Mouse (Mus musculus): ENCODE data around the gene Arvcf. TPM values are rescaled to one million over a fixed set of nuclear protein-coding genes. Genes with fewer than 3 reads are reported as not detected.

The Arvcf gene
- total and polyA plus RNA-seq, 2 experiments from 2014 or later: 48.9 to 168 TPM

DNA sequence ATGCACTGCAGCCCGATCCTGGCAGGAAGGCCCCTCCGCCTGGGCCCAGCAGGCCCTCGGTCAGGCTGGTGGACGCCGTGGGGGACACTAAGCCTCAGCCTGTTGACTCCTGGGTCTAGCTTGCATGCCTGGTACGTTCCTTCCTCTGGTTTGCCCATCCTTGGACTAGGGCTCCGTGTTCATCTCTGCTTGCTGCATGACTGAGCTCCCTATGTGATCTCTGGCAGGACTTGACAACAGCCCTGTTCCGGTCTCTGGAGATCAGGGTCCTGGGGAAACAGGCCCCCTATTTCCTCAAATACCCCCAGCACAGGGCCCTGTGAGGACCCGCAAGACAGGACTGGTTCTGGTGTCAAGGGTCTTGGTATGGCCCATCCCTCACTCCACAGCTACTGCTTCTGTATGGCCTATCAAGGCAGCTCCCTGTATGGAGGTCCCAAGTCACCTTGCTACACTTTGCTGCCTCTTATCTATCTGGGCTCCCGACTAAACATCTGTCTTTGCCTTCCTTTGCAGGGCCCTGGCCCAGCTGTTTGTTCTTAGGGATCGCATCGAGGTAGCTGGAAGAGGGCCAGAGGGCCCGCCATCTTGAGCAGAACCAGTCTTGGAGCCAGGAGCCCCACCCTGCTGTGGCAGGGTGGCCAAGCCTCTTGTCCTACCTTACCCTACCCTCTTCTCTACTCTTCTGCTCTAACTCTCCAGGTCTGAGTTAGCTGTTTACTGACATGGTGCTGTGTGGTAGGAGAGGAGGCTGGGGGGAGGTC is 57.3 kb downstream of the Arvcf start:
- Histone ChIP-seq H3K27me3 (ENCODE audit: insufficient read depth, low read length) (no peaks in the 10 kb centered on the region), H3K36me3 (ENCODE audit: insufficient read depth, low read length) (peaks cover 42% of the 10 kb centered on the region; the same call in 1 of the 2 replicates), H3K4me3 (ENCODE audit: low read length) (no peak overlapping the region), H3K9ac (replicated peaks; ENCODE audit: low read length) (no peak overlapping the region), H3K27ac (no peak overlapping the region; the same call in 1 of the 2 replicates), H3K9me3 (ENCODE audit: low read length) (no peaks in the 10 kb centered on the region), H3K4me1 (ENCODE audit: insufficient read depth, low read length) (peaks cover 13% of the 10 kb centered on the region), H3K4me2 (ENCODE audit: low read depth, low read length) (no peak overlapping the region)
- DNase-seq (ENCODE audit: low spot score): no peak
- WGBS: 66% methylated on average over 13 of the region's 13 CpGs
- TF ChIP-seq CTCF (IDR thresholded peaks at IDR 0.05; ENCODE audit: low read depth): no peak
- no peak for ATAC-seq

DNA sequence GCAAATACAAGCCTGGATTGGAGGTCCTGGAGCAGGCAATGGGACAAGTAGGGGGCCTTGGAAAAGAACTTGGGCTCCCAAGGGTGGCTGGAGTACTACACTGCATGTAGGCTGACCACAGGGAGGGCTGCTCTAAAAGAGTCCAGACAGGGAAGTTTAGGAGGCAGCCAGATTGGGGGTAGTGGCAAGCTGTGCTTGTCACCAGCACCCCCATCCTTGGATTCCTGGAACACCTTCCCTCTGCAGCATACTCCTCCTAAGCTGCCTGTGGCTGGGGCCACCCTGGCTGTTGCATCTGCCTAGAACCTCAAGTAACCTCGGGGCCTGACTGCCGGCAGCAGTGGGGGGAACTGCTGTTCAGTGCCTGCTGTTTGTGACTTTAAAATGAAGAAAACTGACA is 57.9 kb downstream of the Arvcf start:
- DNase-seq (ENCODE audit: low spot score): no peak
- no peak for TF ChIP-seq CTCF (IDR thresholded peaks at IDR 0.05; ENCODE audit: low read depth)
- Histone ChIP-seq H3K27me3 (ENCODE audit: insufficient read depth, low read length) (no peaks in the 10 kb centered on the region), H3K4me2 (ENCODE audit: low read depth, low read length) (no peak overlapping the region), H3K9me3 (ENCODE audit: low read length) (no peaks in the 10 kb centered on the region), H3K36me3 (ENCODE audit: insufficient read depth, low read length) (peaks cover 42% of the 10 kb centered on the region; the same call in 1 of the 2 replicates), H3K27ac (no peak overlapping the region; the same call in 1 of the 2 replicates), H3K4me1 (ENCODE audit: insufficient read depth, low read length) (peaks cover 10% of the 10 kb centered on the region), H3K4me3 (ENCODE audit: low read length) (no peak overlapping the region), H3K9ac (replicated peaks; ENCODE audit: low read length) (no peak overlapping the region)
- WGBS: 45% methylated on average over 2 of the region's 2 CpGs
- ATAC-seq: no peak

DNA sequence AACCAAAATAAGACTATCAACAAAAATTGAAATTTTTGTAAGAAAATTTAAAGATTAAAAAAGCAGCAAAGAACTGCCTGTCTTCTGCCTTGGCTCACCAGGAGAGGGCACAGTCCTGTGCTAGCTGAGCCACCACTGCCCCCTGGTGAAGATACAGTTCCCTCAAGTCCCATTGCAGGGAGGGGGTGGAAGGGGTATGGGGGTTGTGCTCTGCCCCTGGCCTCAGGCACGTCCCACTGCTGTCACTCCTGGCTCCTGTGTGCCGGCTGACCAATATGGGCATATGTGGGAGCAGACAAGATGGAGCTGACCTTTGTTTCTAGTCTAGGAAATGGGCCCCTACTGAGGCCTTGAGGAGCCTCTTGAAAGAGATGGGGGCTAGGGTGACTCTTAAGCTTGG is 58.3 kb downstream of the Arvcf start:
- Histone ChIP-seq H3K36me3 (ENCODE audit: insufficient read depth, low read length) (peaks cover 40% of the 10 kb centered on the region; the same call in 1 of the 2 replicates), H3K27ac (peak overlapping the region; percentile 48; the same call in 1 of the 2 replicates), H3K9me3 (ENCODE audit: low read length) (no peaks in the 10 kb centered on the region), H3K4me2 (ENCODE audit: low read depth, low read length) (no peak overlapping the region), H3K9ac (replicated peaks; ENCODE audit: low read length) (no peak overlapping the region), H3K4me1 (ENCODE audit: insufficient read depth, low read length) (peaks cover 11% of the 10 kb centered on the region), H3K4me3 (ENCODE audit: low read length) (no peak overlapping the region), H3K27me3 (ENCODE audit: insufficient read depth, low read length) (no peaks in the 10 kb centered on the region)
- ATAC-seq: peak; percentile 67
- peak; percentile 89 for TF ChIP-seq CTCF (IDR thresholded peaks at IDR 0.05; ENCODE audit: low read depth)
- peak; percentile 75 for DNase-seq (ENCODE audit: low spot score)
- 8% methylated on average over 2 of the region's 2 CpGs for whole genome bisulfite sequencing

DNA sequence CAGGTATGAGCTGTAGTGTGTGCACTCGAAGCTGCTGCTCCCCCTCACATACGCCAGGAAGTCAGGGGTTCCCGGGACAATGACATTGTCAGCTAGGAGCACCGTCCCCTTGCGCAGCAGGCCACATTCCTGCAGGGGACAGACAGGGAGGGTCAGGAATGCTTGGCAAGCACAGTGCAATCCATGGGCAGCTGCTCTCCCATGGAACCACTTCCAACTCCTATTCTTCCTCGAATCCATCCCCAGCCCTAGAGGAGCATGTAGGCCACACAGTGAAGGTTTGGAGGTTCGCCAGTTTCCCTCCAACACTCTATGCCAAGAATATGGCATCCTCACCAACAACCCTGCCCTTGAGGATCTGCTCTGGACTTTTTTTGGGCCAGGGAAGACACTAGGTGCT is 59.9 kb downstream of the Arvcf start:
- H3K4me1 ChIP-seq (ENCODE audit: insufficient read depth, low read length): peaks cover 12% of the 10 kb centered on the region
- no peak overlapping the region for H3K9ac ChIP-seq (replicated peaks; ENCODE audit: low read length)
- no peaks in the 10 kb centered on the region for H3K27me3 ChIP-seq (ENCODE audit: insufficient read depth, low read length)
- H3K4me2 ChIP-seq (ENCODE audit: low read depth, low read length): no peak overlapping the region
- H3K27ac ChIP-seq: peak overlapping the region; percentile 16; the same call in 1 of the 2 replicates
- no peaks in the 10 kb centered on the region for H3K9me3 ChIP-seq (ENCODE audit: low read length)
- peak; percentile 8; the same call in 1 of the 2 replicates for ATAC-seq
- H3K36me3 ChIP-seq (ENCODE audit: insufficient read depth, low read length): peaks cover 28% of the 10 kb centered on the region; the same call in 1 of the 2 replicates
- no peak for TF ChIP-seq CTCF (IDR thresholded peaks at IDR 0.05; ENCODE audit: low read depth)
- WGBS: 47% methylated on average over 7 of the region's 7 CpGs
- no peak overlapping the region for H3K4me3 ChIP-seq (ENCODE audit: low read length)
- peak; percentile 63 for DNase-seq (ENCODE audit: low spot score)

DNA sequence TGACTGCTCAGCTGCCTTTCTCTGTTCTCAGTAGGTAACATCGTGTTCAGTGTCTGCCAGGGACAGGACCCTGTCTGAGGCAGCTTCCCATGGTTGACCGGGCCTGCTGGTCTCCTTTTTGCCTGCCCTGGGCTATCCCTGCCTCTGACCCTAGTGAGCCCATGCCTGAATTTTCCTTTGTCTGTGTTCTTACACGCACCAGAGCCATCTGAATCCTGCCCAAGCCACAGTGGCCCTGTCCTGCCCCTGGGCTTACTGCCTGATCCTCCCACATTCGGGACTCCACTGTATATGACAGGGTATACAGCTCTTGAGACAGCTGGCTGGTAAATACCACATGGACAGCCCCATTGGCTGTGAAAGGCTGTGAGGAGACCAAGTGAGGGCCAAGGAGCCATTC is 61.8 kb downstream of the Arvcf start:
- no peak overlapping the region for H3K4me3 ChIP-seq (ENCODE audit: low read length)
- 0 out of 2 replicates have a peak overlapping the region, but pooled peaks have one; percentile 22 for H3K27ac ChIP-seq
- H3K9ac ChIP-seq (replicated peaks; ENCODE audit: low read length): no peak overlapping the region
- ATAC-seq (no peak), DNase-seq (ENCODE audit: low spot score) (no peak)
- 64% methylated on average over 4 of the region's 4 CpGs for WGBS
- no peak overlapping the region for H3K4me2 ChIP-seq (ENCODE audit: low read depth, low read length)
- no peak for TF ChIP-seq CTCF (IDR thresholded peaks at IDR 0.05; ENCODE audit: low read depth)
- H3K9me3 ChIP-seq (ENCODE audit: low read length): no peaks in the 10 kb centered on the region
- peaks cover 10% of the 10 kb centered on the region; the same call in 1 of the 2 replicates for H3K36me3 ChIP-seq (ENCODE audit: insufficient read depth, low read length)
- H3K4me1 ChIP-seq (ENCODE audit: insufficient read depth, low read length): peaks cover 12% of the 10 kb centered on the region
- H3K27me3 ChIP-seq (ENCODE audit: insufficient read depth, low read length): no peaks in the 10 kb centered on the region

DNA sequence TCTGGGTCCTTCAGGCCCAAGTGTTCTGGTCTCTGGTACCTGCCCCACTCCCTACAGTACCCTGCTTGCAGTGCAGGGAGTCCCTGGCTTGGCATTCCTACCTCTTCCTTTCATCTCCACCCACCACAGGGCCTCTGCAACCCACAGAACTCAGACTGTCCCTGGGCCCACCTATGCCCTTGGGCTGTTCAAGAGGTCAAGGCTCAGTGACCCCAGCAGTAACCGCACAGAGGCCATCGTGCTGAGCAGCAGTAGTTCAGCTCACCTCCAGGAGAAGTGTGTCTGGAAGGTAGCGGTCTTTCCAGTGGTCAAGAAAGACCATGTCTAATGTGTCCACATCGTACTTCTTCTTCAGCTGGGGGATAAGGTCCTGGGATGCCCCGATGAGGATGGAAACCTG is 62.4 kb downstream of the Arvcf start:
- TF ChIP-seq CTCF (IDR thresholded peaks at IDR 0.05; ENCODE audit: low read depth): no peak
- H3K9me3 ChIP-seq (ENCODE audit: low read length): no peaks in the 10 kb centered on the region
- H3K4me1 ChIP-seq (ENCODE audit: insufficient read depth, low read length): peaks cover 12% of the 10 kb centered on the region
- ATAC-seq: no peak
- DNase-seq (ENCODE audit: low spot score): no peak
- H3K4me3 ChIP-seq (ENCODE audit: low read length): no peak overlapping the region
- H3K9ac ChIP-seq (replicated peaks; ENCODE audit: low read length): no peak overlapping the region
- WGBS: 76% methylated on average over 5 of the region's 5 CpGs
- no peaks in the 10 kb centered on the region for H3K27me3 ChIP-seq (ENCODE audit: insufficient read depth, low read length)
- H3K4me2 ChIP-seq (ENCODE audit: low read depth, low read length): no peak overlapping the region
- 0 out of 2 replicates have a peak, but pooled peaks cover 4% of the 10 kb centered on the region for H3K36me3 ChIP-seq (ENCODE audit: insufficient read depth, low read length)
- peak overlapping the region; percentile 22; the same call in 1 of the 2 replicates for H3K27ac ChIP-seq

Measured in hindbrain, postnatal 0 days (tissue).